Mouse (Mus musculus): ENCODE data around the gene Atad1.

The Atad1 gene

DNA sequence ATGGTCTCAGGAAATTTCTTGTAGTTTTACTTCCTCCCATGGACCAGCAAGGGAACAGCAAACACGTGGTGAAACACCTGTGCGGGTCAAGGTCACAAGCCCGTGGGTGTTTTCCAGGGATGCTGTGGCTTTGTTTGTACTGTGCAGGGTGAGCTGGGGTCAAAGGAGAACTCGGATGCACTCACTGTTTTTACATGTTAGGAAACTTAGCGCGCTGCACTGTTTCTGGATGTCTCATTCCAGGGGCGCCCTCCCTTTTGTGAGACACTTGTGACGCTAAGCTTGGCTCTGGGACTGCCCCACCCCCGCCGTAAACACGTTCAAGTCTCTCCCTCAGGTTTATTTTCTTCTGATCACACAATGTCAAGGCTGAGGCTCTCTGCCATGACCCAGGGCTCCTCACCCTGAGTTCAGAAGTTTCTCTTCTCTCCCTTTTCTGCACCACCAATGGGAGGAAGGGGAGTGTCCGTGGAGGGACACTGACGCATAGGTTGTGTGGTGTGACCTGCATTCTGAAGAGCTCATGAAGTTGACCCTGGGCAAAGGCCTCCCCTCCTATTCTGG is 112.7 kb downstream of the Atad1 start:
- peak in 1 of 2 experiments; percentile 4 for DNase-seq (ENCODE audit: low read depth in 1 of 2, low spot score in 2 of 2)

GRCm38 (mm10) chr19:32622142-32622541 is 117.4 kb downstream of the Atad1 start:
- no peak for DNase-seq (ENCODE audit: low read depth in 1 of 2, low spot score in 2 of 2)
